Mouse (Mus musculus): ENCODE data around the gene Birc5.

DNA sequence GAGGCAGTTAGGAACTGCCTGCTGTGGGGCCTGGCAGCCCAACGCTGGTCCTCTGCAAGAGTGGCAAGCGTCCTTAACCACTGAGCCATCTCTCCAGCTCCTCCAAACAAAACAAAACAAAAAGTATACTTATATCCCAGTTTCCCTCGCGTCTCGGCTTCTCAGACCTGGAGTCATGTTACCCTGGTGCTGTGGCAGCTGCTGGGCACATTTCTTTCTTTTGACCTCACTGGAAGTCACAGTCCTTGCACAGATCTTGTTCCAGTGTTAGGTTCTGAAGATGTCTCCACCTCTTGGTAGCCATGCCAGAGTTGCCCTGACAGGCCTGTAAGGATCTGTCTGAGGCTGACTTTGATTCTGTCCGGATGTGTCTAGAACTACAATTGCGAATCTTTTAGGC is 47.4 kb upstream of the Birc5 start:
- TF ChIP-seq POLR2A (IDR thresholded peaks at IDR 0.05; ENCODE audit: control insufficient read depth, low read depth, low read length) = no peak
- TF ChIP-seq CTCF (IDR thresholded peaks at IDR 0.05; ENCODE audit: control insufficient read depth, insufficient read depth, insufficient replicate concordance, low read depth, low read length) = no peak

Data from testis, adult 2 months (tissue).